ENCODE assay signal across 18 mouse cellular contexts in the genomic region with DNA sequence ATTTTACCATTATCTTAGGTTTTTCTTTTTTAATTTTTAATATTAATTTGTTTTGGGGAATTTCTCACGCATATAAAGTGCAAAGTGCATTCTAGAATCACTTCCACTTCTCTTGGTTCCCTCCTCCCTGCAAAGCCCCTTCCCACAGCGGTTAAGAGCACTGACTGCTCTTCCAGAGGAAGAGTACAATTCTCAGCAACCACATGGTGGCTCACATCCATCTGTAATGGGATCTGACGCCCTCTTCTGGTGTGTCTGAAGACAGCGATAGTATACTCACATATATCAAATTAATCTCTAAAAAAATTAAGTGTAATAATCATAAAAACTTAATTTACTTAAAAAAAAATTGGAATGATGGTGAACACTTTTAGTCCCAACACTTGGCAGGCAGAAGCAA. TPM values are rescaled to one million over a fixed set of nuclear protein-coding genes. Genes with fewer than 3 reads are reported as not detected.
DNase-seq lines count a peak whose midpoint lies in the region; ATAC-seq and TF ChIP-seq lines count a peak whose summit lies in the region.
"Had no signal": no experiment of that assay in that cellular context is flagged by ENCODE, and none has a peak within 500 bp of the region (broad histone marks: within the 10 kb centered on the region; RNA-seq: fewer than 3 reads in every experiment).

No protein-coding gene starts in this region.

- peak; percentile 38 for TF ChIP-seq CTCF in hindbrain, postnatal 0 days (IDR thresholded peaks at IDR 0.05; ENCODE audit: low read depth)
- TF ChIP-seq CTCF in Patski (IDR thresholded peaks at IDR 0.05) = peak; percentile 22

- DNase-seq in hindbrain, postnatal 0 days (ENCODE audit: low spot score) = no peak
- no peak for DNase-seq in Patski (ENCODE audit: low read depth, low spot score)
- DNase-seq in frontal cortex, postnatal 25 days (ENCODE audit: low spot score in 2 of 2) = no peak
- DNase-seq: adrenal gland, postnatal 10 days; cerebellum, adult 9-10 months; gastrocnemius, postnatal 36 days; kidney, adult 2 months; kidney, postnatal 10 days; lung, postnatal 36 days; right cerebral cortex, postnatal 14 days had no signal

- no peak overlapping the region for H3K4me2 ChIP-seq in hindbrain, postnatal 0 days (ENCODE audit: low read depth, low read length)
- no peak overlapping the region for H3K4me2 ChIP-seq in hindbrain, embryonic 16.5 days (ENCODE audit: low read length)
- H3K4me2 ChIP-seq in midbrain, embryonic 12.5 days (replicated peaks) = no peak overlapping the region
- no peak overlapping the region for H3K4me2 ChIP-seq in midbrain, embryonic 16.5 days (ENCODE audit: low read length)
- no peak overlapping the region for H3K4me2 ChIP-seq in midbrain, embryonic 15.5 days
- H3K4me2 ChIP-seq: embryonic facial prominence, embryonic 15.5 days; liver, embryonic 15.5 days; lung, embryonic 15.5 days had no signal

- WGBS in hindbrain, postnatal 0 days = 51% methylated on average over 4 of the region's 4 CpGs
- 55% methylated on average over 4 of the region's 4 CpGs for WGBS in hindbrain, embryonic 16.5 days
- 61% methylated on average over 4 of the region's 4 CpGs for WGBS in midbrain, embryonic 12.5 days
- WGBS in midbrain, embryonic 16.5 days = 64% methylated on average over 4 of the region's 4 CpGs
- 53% methylated on average over 4 of the region's 4 CpGs for WGBS in midbrain, embryonic 15.5 days

- CTCF ChIA-PET in Patski (lab: Charles Lee) = interaction anchor here (1.3 to 2.4 kb wide), 2 partner anchors 10 to 12 kb away, joined by 4 to 7 read pairs; no protein-coding TSS in a partner anchor

- no peak overlapping the region for H3K27ac ChIP-seq in hindbrain, postnatal 0 days
- no peak overlapping the region for H3K27ac ChIP-seq in hindbrain, embryonic 16.5 days (ENCODE audit: low read depth, low read length)
- H3K27ac ChIP-seq in midbrain, embryonic 12.5 days (replicated peaks) = no peak overlapping the region
- H3K27ac ChIP-seq in midbrain, embryonic 16.5 days (ENCODE audit: low read length) = no peak overlapping the region
- H3K27ac ChIP-seq in midbrain, embryonic 15.5 days = no peak overlapping the region
- H3K27ac ChIP-seq: embryonic facial prominence, embryonic 15.5 days; liver, embryonic 15.5 days; lung, embryonic 15.5 days had no signal

- H3K4me3 ChIP-seq in hindbrain, postnatal 0 days (ENCODE audit: low read length) = no peak overlapping the region
- no peak overlapping the region for H3K4me3 ChIP-seq in hindbrain, embryonic 16.5 days (ENCODE audit: low read length)
- no peak overlapping the region for H3K4me3 ChIP-seq in midbrain, embryonic 12.5 days
- no peak overlapping the region for H3K4me3 ChIP-seq in midbrain, embryonic 16.5 days (ENCODE audit: low read depth, low read length)
- H3K4me3 ChIP-seq in midbrain, embryonic 15.5 days = no peak overlapping the region
- H3K4me3 ChIP-seq: embryonic facial prominence, embryonic 15.5 days; liver, embryonic 15.5 days; lung, embryonic 15.5 days; megakaryocyte, embryonic 14.5 days had no signal

- POLR2A ChIA-PET in Patski (lab: Charles Lee) = no interaction called here

- peaks cover 12% of the 10 kb centered on the region; the same call in 1 of the 2 replicates for H3K36me3 ChIP-seq in hindbrain, postnatal 0 days (ENCODE audit: insufficient read depth, low read length)
- H3K36me3 ChIP-seq in hindbrain, embryonic 16.5 days (ENCODE audit: control insufficient read depth, insufficient read depth, low read length) = peaks cover 26% of the 10 kb centered on the region
- H3K36me3 ChIP-seq in midbrain, embryonic 12.5 days = peaks cover 29% of the 10 kb centered on the region
- H3K36me3 ChIP-seq in midbrain, embryonic 16.5 days (ENCODE audit: control insufficient read depth, insufficient read depth, low read length) = peaks cover 14% of the 10 kb centered on the region
- peaks cover 15% of the 10 kb centered on the region for H3K36me3 ChIP-seq in midbrain, embryonic 15.5 days (replicated peaks)

- H3K4me1 ChIP-seq in hindbrain, postnatal 0 days (ENCODE audit: insufficient read depth, low read length) = no peaks in the 10 kb centered on the region
- H3K4me1 ChIP-seq in hindbrain, embryonic 16.5 days (ENCODE audit: control insufficient read depth, insufficient read depth, low read depth, low read length) = no peaks in the 10 kb centered on the region
- 0 out of 2 replicates have a peak, but pooled peaks cover 2% of the 10 kb centered on the region for H3K4me1 ChIP-seq in midbrain, embryonic 12.5 days
- no peaks in the 10 kb centered on the region for H3K4me1 ChIP-seq in midbrain, embryonic 16.5 days (ENCODE audit: control insufficient read depth, insufficient read depth, low read length)
- no peaks in the 10 kb centered on the region for H3K4me1 ChIP-seq in midbrain, embryonic 15.5 days
- H3K4me1 ChIP-seq: embryonic facial prominence, embryonic 15.5 days; lung, embryonic 15.5 days had no signal

- H3K9ac ChIP-seq in hindbrain, postnatal 0 days (replicated peaks; ENCODE audit: low read length) = no peak overlapping the region
- H3K9ac ChIP-seq in hindbrain, embryonic 16.5 days (ENCODE audit: low read depth, low read length) = no peak overlapping the region
- no peak overlapping the region for H3K9ac ChIP-seq in midbrain, embryonic 12.5 days (replicated peaks)
- no peak overlapping the region for H3K9ac ChIP-seq in midbrain, embryonic 16.5 days (ENCODE audit: low read depth, low read length)
- H3K9ac ChIP-seq in midbrain, embryonic 15.5 days = no peak overlapping the region
- H3K9ac ChIP-seq: embryonic facial prominence, embryonic 15.5 days; liver, embryonic 15.5 days; lung, embryonic 15.5 days had no signal

- no peak for ATAC-seq in hindbrain, postnatal 0 days
- no peak for ATAC-seq in hindbrain, embryonic 16.5 days
- peak; percentile 78 for ATAC-seq in midbrain, embryonic 12.5 days (ENCODE audit: low FRiP score, low read depth)
- ATAC-seq in midbrain, embryonic 16.5 days = no peak
- ATAC-seq in Patski = no peak
- ATAC-seq in midbrain, embryonic 15.5 days (replicated peaks) = peak; percentile 52; the same call in 1 of the 2 replicates

- H3K27me3 ChIP-seq in hindbrain, postnatal 0 days (ENCODE audit: insufficient read depth, low read length) = no peaks in the 10 kb centered on the region
- no peaks in the 10 kb centered on the region for H3K27me3 ChIP-seq in hindbrain, embryonic 16.5 days (replicated peaks; ENCODE audit: control insufficient read depth, insufficient read depth, low read length)
- no peaks in the 10 kb centered on the region for H3K27me3 ChIP-seq in midbrain, embryonic 12.5 days
- no peaks in the 10 kb centered on the region for H3K27me3 ChIP-seq in midbrain, embryonic 16.5 days (ENCODE audit: control insufficient read depth, insufficient read depth, low read depth, low read length)
- no peaks in the 10 kb centered on the region for H3K27me3 ChIP-seq in Patski
- H3K27me3 ChIP-seq in midbrain, embryonic 15.5 days (replicated peaks) = no peaks in the 10 kb centered on the region
- H3K27me3 ChIP-seq: embryonic facial prominence, embryonic 15.5 days; liver, embryonic 15.5 days; lung, embryonic 15.5 days; megakaryocyte, embryonic 14.5 days had no signal

- in situ Hi-C loops in Patski (cut with MboI; ENCODE audit: low pct_unique_long_range_greater_than_20kb) = no loop called here

- no peaks in the 10 kb centered on the region for H3K9me3 ChIP-seq in hindbrain, postnatal 0 days (ENCODE audit: low read length)
- H3K9me3 ChIP-seq in hindbrain, embryonic 16.5 days (ENCODE audit: control insufficient read depth, low read length) = no peaks in the 10 kb centered on the region
- H3K9me3 ChIP-seq in midbrain, embryonic 12.5 days = no peaks in the 10 kb centered on the region
- H3K9me3 ChIP-seq in midbrain, embryonic 16.5 days (replicated peaks; ENCODE audit: control insufficient read depth, low read length, poor library complexity, severe bottlenecking) = no peaks in the 10 kb centered on the region
- no peaks in the 10 kb centered on the region for H3K9me3 ChIP-seq in midbrain, embryonic 15.5 days
- H3K9me3 ChIP-seq: embryonic facial prominence, embryonic 15.5 days; liver, embryonic 15.5 days; lung, embryonic 15.5 days; megakaryocyte, embryonic 14.5 days had no signal

RNA-seq across cellular contexts. Expression of a gene that starts 14.2 kb away (rescaled TPM):
- total RNA-seq in hindbrain, postnatal 0 days (2014; rRNA removed) = 15.7 and 18.7 TPM in 2 replicates
- polyA plus RNA-seq in hindbrain, postnatal 0 days (2015; fragmentation: Nextera tagmentation; extraction: Ambion mirVana) = 23.3 and 25.7 TPM in 2 replicates
- 21.5 and 24.8 TPM in 2 replicates for polyA plus RNA-seq in hindbrain, embryonic 16.5 days (2015; fragmentation: Nextera tagmentation; extraction: Ambion mirVana)
- polyA plus RNA-seq in midbrain, embryonic 12.5 days (2016; fragmentation: Nextera tagmentation; extraction: Ambion mirVana) = 33.4 and 33.5 TPM in 2 replicates
- 24.5 and 27.6 TPM in 2 replicates for polyA plus RNA-seq in midbrain, embryonic 16.5 days (2015; fragmentation: Nextera tagmentation; extraction: Ambion mirVana)
- polyA plus RNA-seq in Patski (2021) = 74.1 TPM
- 22.1 and 27.1 TPM in 2 replicates for polyA plus RNA-seq in midbrain, embryonic 15.5 days (2015; fragmentation: Nextera tagmentation; extraction: Ambion mirVana)

RNA-seq across cellular contexts. Expression of a gene that starts 25.2 kb away (rescaled TPM):
- 65.0 and 72.6 TPM in 2 replicates for total RNA-seq in hindbrain, postnatal 0 days (2014; rRNA removed)
- 136 and 144 TPM in 2 replicates for polyA plus RNA-seq in hindbrain, postnatal 0 days (2015; fragmentation: Nextera tagmentation; extraction: Ambion mirVana)
- 143 and 148 TPM in 2 replicates for polyA plus RNA-seq in hindbrain, embryonic 16.5 days (2015; fragmentation: Nextera tagmentation; extraction: Ambion mirVana)
- 210 and 214 TPM in 2 replicates for polyA plus RNA-seq in midbrain, embryonic 12.5 days (2016; fragmentation: Nextera tagmentation; extraction: Ambion mirVana)
- 153 and 161 TPM in 2 replicates for polyA plus RNA-seq in midbrain, embryonic 16.5 days (2015; fragmentation: Nextera tagmentation; extraction: Ambion mirVana)
- polyA plus RNA-seq in Patski (2021) = 175 TPM
- polyA plus RNA-seq in midbrain, embryonic 15.5 days (2015; fragmentation: Nextera tagmentation; extraction: Ambion mirVana) = 140 and 147 TPM in 2 replicates

RNA-seq across cellular contexts. Expression of a gene that starts 46.5 kb away (rescaled TPM):
- total RNA-seq in hindbrain, postnatal 0 days (2014; rRNA removed) = 20.7 and 22.7 TPM in 2 replicates
- 72.4 and 73.7 TPM in 2 replicates for polyA plus RNA-seq in hindbrain, postnatal 0 days (2015; fragmentation: Nextera tagmentation; extraction: Ambion mirVana)
- 50.6 and 64.1 TPM in 2 replicates for polyA plus RNA-seq in hindbrain, embryonic 16.5 days (2015; fragmentation: Nextera tagmentation; extraction: Ambion mirVana)
- polyA plus RNA-seq in midbrain, embryonic 12.5 days (2016; fragmentation: Nextera tagmentation; extraction: Ambion mirVana) = 46.8 and 50.2 TPM in 2 replicates
- 62.9 and 64.0 TPM in 2 replicates for polyA plus RNA-seq in midbrain, embryonic 16.5 days (2015; fragmentation: Nextera tagmentation; extraction: Ambion mirVana)
- polyA plus RNA-seq in Patski (2021) = 18.6 TPM
- 63.4 and 63.8 TPM in 2 replicates for polyA plus RNA-seq in midbrain, embryonic 15.5 days (2015; fragmentation: Nextera tagmentation; extraction: Ambion mirVana)

Comparison
In these comparisons a context has a peak if more than half of its experiments do, and no peak if none do; other contexts are left out.
1. ATAC-seq: peak in midbrain, embryonic 12.5 days (single experiment) and midbrain, embryonic 15.5 days (single experiment); none in hindbrain, postnatal 0 days (single experiment), hindbrain, embryonic 16.5 days (single experiment), midbrain, embryonic 16.5 days (single experiment) and Patski (single experiment).